Mouse (Mus musculus) cerebellum, adult 11 months (tissue): Measurements from ENCODE around the gene Gm48552.

Experiments used
- DNase-seq: peaks from one replicate; pipeline ENCODE4 v3.0.0; 2022

Gm48552 gene

DNA sequence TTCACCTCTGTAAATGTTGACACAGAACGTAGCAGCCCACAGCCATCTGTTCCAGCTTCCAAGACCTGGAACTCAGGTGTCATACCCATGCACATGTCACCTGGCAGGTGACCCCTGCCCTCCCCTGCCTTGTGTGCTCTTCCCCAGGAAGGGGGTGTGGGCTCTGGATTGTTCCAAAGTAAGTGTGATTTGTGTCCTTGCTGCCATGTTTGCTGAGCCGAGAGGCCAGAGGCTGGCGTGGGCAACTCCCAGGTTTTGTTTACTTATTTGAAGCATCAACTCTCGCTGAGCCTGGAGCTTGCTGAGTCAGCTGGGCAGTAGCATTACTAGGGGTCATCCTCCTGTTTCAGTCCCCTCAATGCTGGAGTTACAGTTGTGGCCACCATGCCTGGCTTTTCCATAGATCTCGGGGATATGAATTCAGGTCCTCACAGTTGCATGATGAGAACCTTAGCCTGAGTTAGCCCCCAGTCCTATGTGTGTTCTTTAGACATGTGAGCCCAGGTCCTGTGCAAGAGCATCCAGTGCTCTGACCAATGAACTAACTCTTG is at the start of gene Gm48552:
TSS of gene Gm48552 (plus strand) at position 501 of the 551 bp plus-strand sequence.
- DNase-seq = no peak

GRCm38 (mm10) chr10:81340551-81341332 is 48.1 kb upstream of the Gm48552 start:
- DNase-seq = no peak

GRCm38 (mm10) chr10:81341333-81341949 is 47.4 kb upstream of the Gm48552 start:
- peak; percentile 54 for DNase-seq

GRCm38 (mm10) chr10:81342686-81343505 is 45.9 kb upstream of the Gm48552 start, which contains the start of gene Gipc3:
Gene Gipc3 (minus strand): TSS chr10:81343266.
- DNase-seq = no peak

DNA sequence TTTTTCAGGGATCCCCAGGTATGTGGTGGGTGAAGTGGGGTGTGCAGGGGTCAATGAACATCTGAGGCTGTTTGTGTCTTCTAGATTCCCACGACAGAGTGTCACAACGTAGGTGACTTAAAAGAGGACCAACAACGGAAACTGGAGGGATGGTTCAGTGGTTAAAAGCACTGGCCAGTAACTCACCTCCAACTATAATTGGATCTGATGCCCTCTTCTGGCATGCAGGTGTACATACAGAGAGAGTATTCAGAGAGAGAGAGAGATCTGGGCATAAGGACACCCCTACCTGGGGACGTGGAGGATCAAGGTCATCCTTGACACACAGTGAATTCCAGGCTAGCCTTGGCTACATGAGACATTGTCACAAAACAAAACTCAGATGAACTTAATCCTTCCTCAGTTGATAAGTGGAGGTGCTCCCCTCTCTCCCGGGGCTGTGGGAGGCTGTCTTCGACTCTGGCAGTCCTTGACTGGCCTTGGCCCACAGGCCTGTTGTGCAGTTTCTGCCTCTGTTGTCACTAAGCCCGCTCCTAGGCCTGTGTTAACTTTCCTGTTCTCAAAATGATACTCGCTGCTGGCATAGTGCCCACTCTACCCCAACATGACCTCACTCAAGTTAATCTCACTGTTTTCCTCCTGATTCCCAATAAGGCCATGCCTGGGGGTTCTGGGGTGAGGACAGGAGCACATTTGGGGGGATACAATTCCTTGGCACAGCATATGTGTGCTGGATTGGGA is 44.2 kb upstream of the Gm48552 start:
- DNase-seq = no peak

DNA sequence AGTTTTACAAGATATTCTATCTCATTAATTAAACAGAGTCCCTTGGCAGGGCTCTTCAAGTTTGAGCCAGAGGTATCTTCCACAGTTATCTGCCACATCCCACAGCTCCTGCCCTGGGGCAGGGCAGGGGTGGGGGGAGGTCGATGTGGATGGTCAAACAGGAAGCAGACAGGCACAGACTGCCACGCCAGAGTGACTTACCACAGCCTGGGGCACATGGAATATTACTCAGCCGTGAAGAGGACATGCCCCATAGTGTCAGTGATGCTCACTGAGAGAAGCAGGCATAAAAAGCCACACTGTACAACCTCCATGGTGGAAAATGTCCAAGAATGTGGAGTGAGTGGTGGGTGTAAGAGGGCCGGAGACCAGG is 43.7 kb upstream of the Gm48552 start:
- DNase-seq = no peak

DNA sequence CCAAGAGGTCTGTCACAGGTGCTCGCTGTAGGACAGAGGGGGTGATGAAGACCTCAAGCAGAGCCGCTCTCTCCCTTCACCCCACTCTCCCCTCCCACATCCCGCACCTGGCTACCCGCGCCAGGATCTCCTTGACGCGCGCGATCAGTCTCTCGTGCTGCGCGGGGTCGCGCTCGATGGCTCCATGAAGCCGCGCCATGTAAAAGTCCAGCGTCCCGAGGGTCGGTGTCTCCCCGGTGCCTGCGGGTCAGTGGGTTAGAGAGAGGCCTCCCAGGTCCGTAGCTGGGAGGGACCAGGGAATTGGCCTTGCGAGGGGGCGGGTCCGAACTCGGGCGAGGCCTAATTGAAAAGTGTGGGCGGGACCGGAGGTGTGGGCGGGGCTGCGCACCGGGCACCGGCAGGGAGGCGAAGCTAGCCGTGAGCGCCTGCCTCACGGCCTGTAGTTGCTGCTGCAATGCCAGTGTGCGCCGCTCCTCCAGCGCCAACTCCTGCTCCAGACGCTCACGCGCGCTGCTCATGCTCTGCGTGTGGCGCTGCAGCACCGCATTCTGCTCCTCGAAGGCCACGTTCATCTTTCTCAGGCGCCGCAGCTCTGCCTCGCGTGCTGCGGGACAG is 42.2 kb upstream of the Gm48552 start:
- no peak for DNase-seq

DNA sequence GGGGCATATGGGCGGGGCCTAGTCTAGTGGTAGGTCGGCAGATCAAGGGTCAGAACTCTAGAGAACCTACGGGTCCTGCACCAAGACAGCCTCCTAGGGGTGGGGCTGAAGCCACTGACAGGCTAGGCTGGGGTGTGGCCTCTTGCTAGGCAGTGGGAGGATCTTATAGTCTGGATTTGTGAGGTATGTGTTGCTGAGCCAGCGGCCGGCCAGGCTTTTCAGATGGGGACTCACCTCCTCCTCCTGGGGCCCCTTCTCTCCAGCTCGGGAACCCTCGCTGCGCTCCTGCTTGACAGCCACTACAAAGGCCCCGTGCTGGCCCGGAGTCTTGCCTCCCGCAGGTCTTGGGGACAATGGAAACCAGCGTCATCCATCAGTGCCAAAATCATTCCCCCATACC is 39.7 kb upstream of the Gm48552 start:
- no peak for DNase-seq

DNA sequence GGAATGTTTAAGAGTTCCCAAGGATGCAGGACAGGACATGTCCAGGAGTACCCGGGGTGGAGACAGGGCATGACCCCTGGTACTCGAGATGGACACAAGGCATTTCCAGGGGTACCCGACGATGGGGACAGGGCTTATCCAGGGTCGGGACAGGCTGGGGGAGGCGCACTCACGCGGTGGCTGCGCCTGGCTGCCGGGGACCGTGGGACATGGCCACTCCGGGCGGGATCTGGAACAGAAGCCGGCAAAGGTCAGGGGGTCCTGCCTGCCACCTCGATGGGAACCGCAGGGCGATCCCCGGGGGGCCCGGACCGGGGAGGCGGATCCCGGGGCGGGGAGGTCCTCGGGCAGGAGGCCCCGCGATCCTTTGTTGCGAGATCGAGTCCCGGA is 38.8 kb upstream of the Gm48552 start:
- DNase-seq = no peak

DNA sequence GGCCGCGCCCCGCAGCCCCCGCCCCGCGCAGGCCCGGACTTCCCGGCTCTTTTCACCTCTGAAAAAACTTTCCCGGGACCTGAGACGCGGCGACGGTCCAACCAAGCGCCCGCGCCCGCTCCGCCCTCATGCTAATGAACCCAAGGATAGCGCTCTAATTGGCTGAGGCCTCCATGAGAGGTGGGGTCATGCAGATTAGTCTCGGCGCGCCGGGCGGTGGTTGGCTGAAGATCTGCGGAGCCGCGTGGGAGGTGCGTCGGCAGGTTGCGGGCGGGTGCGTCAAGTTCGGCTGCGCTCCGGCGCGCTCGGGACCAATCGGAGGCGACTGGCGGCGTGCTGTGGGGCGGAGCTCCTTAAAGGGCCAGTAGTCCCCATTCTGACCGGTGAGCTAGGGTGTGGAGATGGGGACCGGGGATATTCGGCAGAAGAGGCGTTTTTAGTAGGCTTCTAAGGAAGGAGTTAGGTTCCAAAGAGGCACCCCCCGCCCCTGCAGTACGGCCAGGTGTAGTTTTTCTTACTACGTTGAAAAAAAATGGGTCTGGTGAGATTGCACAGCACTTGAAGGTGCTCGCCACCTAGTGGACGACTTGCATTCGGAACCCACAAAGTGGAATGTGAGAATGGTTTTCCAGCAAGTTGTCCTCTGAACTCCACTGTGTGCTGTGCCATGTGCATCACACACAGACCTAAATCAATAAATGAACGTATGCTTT is 38.3 kb upstream of the Gm48552 start, which contains the start of gene Hmg20b:
TSS of gene Hmg20b (minus strand) at position 130 of the 713 bp plus-strand sequence.
- DNase-seq = peak; percentile 99

DNA sequence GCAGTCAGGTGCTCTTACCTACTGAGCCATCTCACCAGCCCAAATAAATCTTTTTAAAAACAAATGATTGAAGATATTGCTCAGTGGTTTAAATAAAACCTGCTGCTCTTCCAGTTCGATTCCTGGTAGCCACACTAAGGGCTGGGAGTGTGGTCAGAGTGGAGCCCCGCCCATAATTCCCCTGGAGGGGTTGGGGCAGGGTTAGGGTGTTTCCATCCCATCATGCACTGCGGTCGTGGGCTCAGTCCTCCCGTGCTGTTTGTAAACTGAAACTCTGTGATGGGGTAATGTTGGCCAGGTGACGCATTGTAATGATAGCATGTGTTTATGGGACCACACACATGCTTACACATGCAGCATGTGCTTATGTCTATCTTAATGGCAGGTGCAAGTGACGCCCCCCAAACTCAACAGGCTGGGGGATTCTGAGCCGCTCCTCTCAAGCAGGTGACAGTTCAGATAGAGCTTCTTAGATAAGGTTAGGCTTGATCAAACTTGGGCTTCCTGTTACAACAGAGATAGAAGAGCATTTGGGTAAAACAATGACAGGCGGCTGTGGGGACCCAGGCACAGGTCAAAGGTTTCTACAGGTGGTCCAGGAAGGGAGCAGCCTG is 37.0 kb upstream of the Gm48552 start:
- DNase-seq = no peak

DNA sequence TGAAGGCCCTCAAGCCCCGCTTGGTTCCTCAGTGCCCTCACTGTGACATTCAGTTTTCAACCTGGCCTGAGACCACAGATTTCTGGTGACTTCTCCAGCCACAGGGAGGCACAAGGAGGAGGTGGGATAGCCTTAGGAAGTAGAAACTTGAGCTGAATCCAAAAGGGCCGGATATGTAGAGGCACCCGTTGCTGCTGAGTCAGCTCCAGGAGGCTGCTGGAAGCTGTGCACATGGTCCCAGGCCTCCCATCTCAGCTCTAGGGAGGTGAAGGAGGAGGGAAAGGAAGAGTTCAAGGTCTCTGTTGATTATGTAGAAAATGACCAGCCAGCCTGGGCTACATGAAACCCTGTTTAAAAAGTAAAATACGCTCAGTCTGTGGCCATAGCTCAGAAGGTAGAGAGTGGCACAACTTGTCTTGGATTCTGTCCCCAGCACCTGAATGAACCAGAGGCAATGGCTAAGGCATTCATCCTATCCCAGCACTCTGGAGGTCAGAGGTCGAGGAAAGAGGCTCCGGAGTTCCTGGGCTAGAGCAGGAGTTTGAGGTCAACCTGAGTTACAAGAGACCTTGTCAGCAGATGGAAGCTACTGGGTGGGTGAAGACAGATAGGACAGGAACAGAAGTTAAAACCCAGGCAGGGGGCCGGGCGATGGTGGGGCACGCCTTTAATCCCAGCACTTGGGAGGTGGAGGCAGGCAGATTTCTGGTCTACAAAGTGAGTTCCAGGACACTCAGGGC is 33.9 kb upstream of the Gm48552 start:
- DNase-seq = no peak

- DNase-seq = no peak
These were observed 33.3 kb upstream of the Gm48552 start for GRCm38 (mm10) chr10:81355533-81355932.

DNA sequence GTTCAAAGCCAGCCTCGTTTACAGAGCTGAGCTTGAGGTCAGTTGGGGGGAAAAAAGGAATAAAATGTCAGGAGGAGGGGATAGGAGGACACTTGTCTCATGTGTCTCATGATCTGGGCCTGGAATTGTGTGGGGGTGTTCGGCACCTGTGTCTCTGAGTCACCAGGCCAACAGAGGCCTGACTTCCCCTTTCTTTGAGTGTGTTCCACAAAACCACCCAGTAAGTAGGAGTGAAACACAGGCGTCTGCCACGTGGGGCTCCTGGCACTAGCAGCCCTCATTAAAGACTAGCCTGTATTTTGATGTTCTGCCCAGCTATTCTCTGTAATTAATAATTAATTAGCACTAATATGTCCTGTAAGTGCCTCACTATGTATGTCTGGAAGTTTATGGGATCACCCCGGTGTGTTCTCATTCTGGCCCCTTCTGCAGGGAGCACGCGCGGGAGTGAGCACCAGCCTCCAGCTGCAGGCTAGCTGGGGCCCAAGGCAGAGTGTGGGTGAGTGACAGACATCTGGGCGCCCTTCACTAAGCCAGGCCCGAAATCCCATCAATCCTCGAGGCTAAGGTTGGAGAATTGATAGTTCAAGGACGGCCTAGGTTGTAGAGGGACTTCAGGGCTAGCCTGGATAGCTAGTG is 32.3 kb upstream of the Gm48552 start:
- DNase-seq = no peak

GRCm38 (mm10) chr10:81356991-81357844 is 31.6 kb upstream of the Gm48552 start, which contains the start of gene Mfsd12:
Gene Mfsd12 (plus strand): TSS chr10:81357491.
- DNase-seq = peak; percentile 89

DNA sequence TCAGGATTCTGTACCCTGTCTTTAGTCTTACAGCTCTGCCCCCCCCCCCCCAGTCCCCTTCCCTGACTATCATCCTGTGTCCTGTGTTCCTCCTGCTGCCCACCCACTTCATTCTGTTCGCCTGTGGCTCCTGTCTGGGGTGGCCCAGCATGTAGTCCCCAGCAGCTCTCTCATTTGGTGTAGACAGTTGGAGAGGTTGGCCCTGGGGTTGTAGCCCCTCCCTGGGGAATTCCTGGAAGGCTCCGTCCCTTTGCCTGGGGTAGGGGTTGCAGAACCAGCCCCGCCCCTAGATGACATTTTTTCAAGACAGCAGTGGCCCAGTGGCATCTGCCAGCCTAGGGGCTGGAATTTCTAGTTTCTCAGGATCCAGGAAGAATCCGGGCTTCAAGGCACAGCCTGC is 30.6 kb upstream of the Gm48552 start:
- DNase-seq = no peak

GRCm38 (mm10) chr10:81358841-81359240 is 30.0 kb upstream of the Gm48552 start:
- DNase-seq = no peak

- no peak for DNase-seq
These were observed 28.1 kb upstream of the Gm48552 start for GRCm38 (mm10) chr10:81360721-81361120.
